Mouse (Mus musculus): ENCODE measurements around the gene Hpse. TPM values are rescaled to one million over a fixed set of nuclear protein-coding genes. Genes with fewer than 3 reads are reported as not detected.

Hpse gene
- polyA plus RNA-seq (2021) = 1.6 TPM

GRCm38 (mm10) chr5:100719235-100720088 lies at the start of gene Hpse:
Gene Hpse, minus strand, starts transcription at chr5:100719716.
- no peak for ATAC-seq
- no peak for TF ChIP-seq CTCF (IDR thresholded peaks at IDR 0.05)
- CTCF ChIA-PET = no interaction called here
- no peak for DNase-seq (ENCODE audit: low read depth, low spot score)
- H3K27me3 ChIP-seq = no peaks in the 10 kb centered on the region
- in situ Hi-C loops (cut with MboI; ENCODE audit: low pct_unique_long_range_greater_than_20kb) = loop anchor here (25.0 kb wide), 1 partner anchor 968 kb away; no protein-coding TSS in a partner anchor
- POLR2A ChIA-PET = no interaction called here

- in situ Hi-C loops (cut with MboI; ENCODE audit: low pct_unique_long_range_greater_than_20kb) = no loop called here
- CTCF ChIA-PET = interaction anchor here (0.7 to 2.4 kb wide), 4 partner anchors 10 to 23 kb away, joined by 3 to 6 read pairs (median 3); no protein-coding TSS in a partner anchor
- POLR2A ChIA-PET = no interaction called here
- TF ChIP-seq CTCF (IDR thresholded peaks at IDR 0.05) = no peak
- ATAC-seq (no peak), DNase-seq (ENCODE audit: low read depth, low spot score) (no peak)
- no peaks in the 10 kb centered on the region for H3K27me3 ChIP-seq
Observed at GRCm38 (mm10) chr5:100766026-100766425, 46.5 kb upstream of the Hpse start.

- no peaks in the 10 kb centered on the region for H3K27me3 ChIP-seq
- no peak for TF ChIP-seq CTCF (IDR thresholded peaks at IDR 0.05)
- in situ Hi-C loops (cut with MboI; ENCODE audit: low pct_unique_long_range_greater_than_20kb) = no loop called here
- DNase-seq (ENCODE audit: low read depth, low spot score) (no peak), ATAC-seq (no peak)
- ChIA-PET CTCF (interaction anchor here (1.2 to 1.6 kb wide), 2 partner anchors 11 to 12 kb away, joined by 3 read pairs; no protein-coding TSS in a partner anchor), POLR2A (no interaction called here)
Observed at GRCm38 (mm10) chr5:100761736-100762135, 42.2 kb upstream of the Hpse start.

GRCm38 (mm10) chr5:100760049-100760663 lies 40.6 kb upstream of the Hpse start:
- H3K27me3 ChIP-seq = no peaks in the 10 kb centered on the region
- ChIA-PET POLR2A (no interaction called here), CTCF (no interaction called here)
- no peak for DNase-seq (ENCODE audit: low read depth, low spot score)
- no peak for TF ChIP-seq CTCF (IDR thresholded peaks at IDR 0.05)
- in situ Hi-C loops (cut with MboI; ENCODE audit: low pct_unique_long_range_greater_than_20kb) = no loop called here
- ATAC-seq = no peak

GRCm38 (mm10) chr5:100758121-100758520 lies 38.6 kb upstream of the Hpse start:
- H3K27me3 ChIP-seq = no peaks in the 10 kb centered on the region
- TF ChIP-seq CTCF (IDR thresholded peaks at IDR 0.05) = no peak
- DNase-seq (ENCODE audit: low read depth, low spot score) (no peak), ATAC-seq (no peak)
- ChIA-PET POLR2A (no interaction called here), CTCF (no interaction called here)
- in situ Hi-C loops (cut with MboI; ENCODE audit: low pct_unique_long_range_greater_than_20kb) = no loop called here

GRCm38 (mm10) chr5:100753407-100753806 lies 33.9 kb upstream of the Hpse start:
- DNase-seq (ENCODE audit: low read depth, low spot score) = no peak
- in situ Hi-C loops (cut with MboI; ENCODE audit: low pct_unique_long_range_greater_than_20kb) = no loop called here
- TF ChIP-seq CTCF (IDR thresholded peaks at IDR 0.05) = no peak
- no peak for ATAC-seq
- ChIA-PET POLR2A (no interaction called here), CTCF (interaction anchor here (2.0 kb wide), 1 partner anchor 11 kb away, joined by 5 read pairs; no protein-coding TSS in a partner anchor)
- H3K27me3 ChIP-seq = no peaks in the 10 kb centered on the region

GRCm38 (mm10) chr5:100751655-100752054 lies 32.1 kb upstream of the Hpse start:
- DNase-seq (ENCODE audit: low read depth, low spot score) = no peak
- in situ Hi-C loops (cut with MboI; ENCODE audit: low pct_unique_long_range_greater_than_20kb) = no loop called here
- no peak for TF ChIP-seq CTCF (IDR thresholded peaks at IDR 0.05)
- ATAC-seq = no peak
- ChIA-PET POLR2A (no interaction called here), CTCF (interaction anchor here (1.1 kb wide), 1 partner anchor 11 kb away, joined by 3 read pairs; no protein-coding TSS in a partner anchor)
- H3K27me3 ChIP-seq = no peaks in the 10 kb centered on the region

- no peaks in the 10 kb centered on the region for H3K27me3 ChIP-seq
- no peak for ATAC-seq
- CTCF ChIA-PET = interaction anchor here (1.1 kb wide), 1 partner anchor 12 kb away, joined by 3 read pairs; no protein-coding TSS in a partner anchor
- POLR2A ChIA-PET = no interaction called here
- DNase-seq (ENCODE audit: low read depth, low spot score) = no peak
- no peak for TF ChIP-seq CTCF (IDR thresholded peaks at IDR 0.05)
- in situ Hi-C loops (cut with MboI; ENCODE audit: low pct_unique_long_range_greater_than_20kb) = no loop called here
Observed at GRCm38 (mm10) chr5:100750617-100751255, 31.2 kb upstream of the Hpse start.

- no peak for DNase-seq (ENCODE audit: low read depth, low spot score)
- in situ Hi-C loops (cut with MboI; ENCODE audit: low pct_unique_long_range_greater_than_20kb) = no loop called here
- CTCF ChIA-PET = no interaction called here
Observed at GRCm38 (mm10) chr5:100738802-100739201, 19.3 kb upstream of the Hpse start.

GRCm38 (mm10) chr5:100736919-100737318 lies 17.4 kb upstream of the Hpse start:
- ChIA-PET CTCF (no interaction called here), POLR2A (no interaction called here)
- DNase-seq (ENCODE audit: low read depth, low spot score) = no peak
- H3K27me3 ChIP-seq = no peaks in the 10 kb centered on the region
- in situ Hi-C loops (cut with MboI; ENCODE audit: low pct_unique_long_range_greater_than_20kb) = no loop called here
- ATAC-seq = no peak
- TF ChIP-seq CTCF (IDR thresholded peaks at IDR 0.05) = no peak

More at GRCm38 (mm10) chr5:100738802-100739201, 19.3 kb upstream of the Hpse start:
- no peaks in the 10 kb centered on the region for H3K27me3 ChIP-seq
- ATAC-seq = no peak
- POLR2A ChIA-PET = no interaction called here
- no peak for TF ChIP-seq CTCF (IDR thresholded peaks at IDR 0.05)

- ChIA-PET CTCF (no interaction called here), POLR2A (no interaction called here)
- no peak for TF ChIP-seq CTCF (IDR thresholded peaks at IDR 0.05)
- DNase-seq (ENCODE audit: low read depth, low spot score) = no peak
- no peaks in the 10 kb centered on the region for H3K27me3 ChIP-seq
- ATAC-seq = no peak
- in situ Hi-C loops (cut with MboI; ENCODE audit: low pct_unique_long_range_greater_than_20kb) = no loop called here
Observed at GRCm38 (mm10) chr5:100734535-100734934, 15.0 kb upstream of the Hpse start.
